Mouse (Mus musculus) thymus, adult 2 months (tissue): ENCODE results near the gene Bsn. TPM values are rescaled to one million over a fixed set of nuclear protein-coding genes. Genes with fewer than 3 reads are reported as not detected.

ENCODE experiments used
- DNase-seq: peaks from one replicate; pipeline ENCODE4 v3.0.0; 2021
- H3K27ac ChIP-seq: fragments of 200-500 bp; 2 replicates; pipeline ENCODE4 v1.5.1; 2012; ENCODE audit warnings: low read length, control low read depth; ENCODE audit not compliant: control insufficient read depth, insufficient read depth
- H3K27me3 ChIP-seq: fragments of 200-500 bp; 2 replicates; pipeline ENCODE4 v1.6.1; 2012; ENCODE audit warnings: mild to moderate bottlenecking, low read length, moderate library complexity, mixed read lengths; ENCODE audit not compliant: control insufficient read depth, insufficient read depth
- H3K36me3 ChIP-seq: fragments of 200-500 bp; 2 replicates; pipeline ENCODE4 v1.6.1; 2012; ENCODE audit warnings: mild to moderate bottlenecking, low read length, moderate library complexity; ENCODE audit not compliant: control insufficient read depth, insufficient read depth
- H3K4me1 ChIP-seq: fragments of 200-500 bp; replicated peaks from 2 replicates; pipeline ENCODE4 v1.6.1; 2012; ENCODE audit warnings: low read length; ENCODE audit not compliant: control insufficient read depth, insufficient read depth
- H3K4me3 ChIP-seq: fragments of 200-500 bp; 2 replicates; pipeline ENCODE4 v1.5.1; 2012; ENCODE audit warnings: mild to moderate bottlenecking, low read length, control low read depth, moderate library complexity; ENCODE audit not compliant: control insufficient read depth, insufficient read depth
- CTCF ChIP-seq: fragments of 200-500 bp; IDR thresholded peaks from 2 replicates; pipeline ENCODE4 v1.5.1; 2012; ENCODE audit warnings: mild to moderate bottlenecking, control low read depth, low read length, moderate library complexity, borderline replicate concordance; ENCODE audit not compliant: control insufficient read depth, poor library complexity, insufficient read depth; ENCODE audit errors: extremely low read depth
- POLR2A ChIP-seq: fragments of 200-500 bp; IDR thresholded peaks from 2 replicates; pipeline ENCODE4 v1.6.1; 2012; ENCODE audit warnings: mild to moderate bottlenecking, low read length, control low read depth, moderate library complexity; ENCODE audit not compliant: control insufficient read depth, poor library complexity, insufficient read depth; ENCODE audit errors: extremely low read depth
- WGBS: fragments of 180-500 bp; shearing (Covaris S2); methylation state at CpG from one replicate; pipeline ENCODE4 v1.1.7; 2018; 5-methylcytosine and 5-hydroxymethylcytosine counted together
- polyA plus RNA-seq: library from polyadenylated mRNA; depleted of rRNA; stranded (reverse); fragments of >200 nt; gene quantifications from 2 replicates; pipeline ENCODE4 v1.2.3, GENCODE M21; 2012

The Bsn gene
- polyA plus RNA-seq, 1 experiment = 2.6 TPM

GRCm38 (mm10) chr9:108057262-108057562 is 133.0 kb downstream of the Bsn start:
- TF ChIP-seq CTCF (no peak), POLR2A (no peak)
- no peak overlapping the region for H3K4me3 ChIP-seq
- H3K36me3 ChIP-seq = peaks cover 6% of the 10 kb centered on the region; the same call in 1 of the 2 replicates
- 97% methylated on average over 5 of the region's 5 CpGs for WGBS
- peaks cover 4% of the 10 kb centered on the region for H3K4me1 ChIP-seq
- no peaks in the 10 kb centered on the region for H3K27me3 ChIP-seq
- DNase-seq = no peak
- H3K27ac ChIP-seq = no peak overlapping the region

GRCm38 (mm10) chr9:108056361-108057261 is 133.6 kb downstream of the Bsn start:
- TF ChIP-seq CTCF (no peak), POLR2A (no peak)
- Histone ChIP-seq H3K27me3 (no peaks in the 10 kb centered on the region), H3K36me3 (peaks cover 7% of the 10 kb centered on the region), H3K27ac (no peak overlapping the region), H3K4me1 (peaks cover 4% of the 10 kb centered on the region), H3K4me3 (no peak overlapping the region)
- DNase-seq = no peak
- WGBS = 97% methylated on average over 28 of the region's 28 CpGs

- 97% methylated on average over 6 of the region's 6 CpGs for WGBS
- TF ChIP-seq CTCF (no peak), POLR2A (no peak)
- H3K27ac ChIP-seq = no peak overlapping the region
- H3K36me3 ChIP-seq = peaks cover 11% of the 10 kb centered on the region
- no peaks in the 10 kb centered on the region for H3K27me3 ChIP-seq
- H3K4me3 ChIP-seq = no peak overlapping the region
- no peak for DNase-seq
- H3K4me1 ChIP-seq = peaks cover 4% of the 10 kb centered on the region
These were observed 134.4 kb downstream of the Bsn start for GRCm38 (mm10) chr9:108055661-108056237.

GRCm38 (mm10) chr9:108055061-108055460 is 135.1 kb downstream of the Bsn start:
- Histone ChIP-seq H3K4me1 (peaks cover 4% of the 10 kb centered on the region), H3K27me3 (no peaks in the 10 kb centered on the region), H3K27ac (no peak overlapping the region), H3K4me3 (no peak overlapping the region), H3K36me3 (peaks cover 11% of the 10 kb centered on the region)
- DNase-seq = no peak
- no peak for TF ChIP-seq POLR2A
- TF ChIP-seq CTCF = no peak
- 54% methylated on average over 1 of the region's 1 CpGs for WGBS

GRCm38 (mm10) chr9:108054331-108055040 is 135.7 kb downstream of the Bsn start:
- peaks cover 11% of the 10 kb centered on the region for H3K36me3 ChIP-seq
- no peak for DNase-seq
- peaks cover 9% of the 10 kb centered on the region for H3K4me1 ChIP-seq
- no peaks in the 10 kb centered on the region for H3K27me3 ChIP-seq
- H3K27ac ChIP-seq = no peak overlapping the region
- no peak overlapping the region for H3K4me3 ChIP-seq
- no peak for TF ChIP-seq CTCF
- TF ChIP-seq POLR2A = no peak
- WGBS = 95% methylated on average over 22 of the region's 22 CpGs

GRCm38 (mm10) chr9:108053665-108054225 is 136.4 kb downstream of the Bsn start:
- 95% methylated on average over 15 of the region's 15 CpGs for WGBS

More at GRCm38 (mm10) chr9:108053665-108054225, 136.4 kb downstream of the Bsn start:
- H3K27ac ChIP-seq = no peak overlapping the region
- H3K27me3 ChIP-seq = no peaks in the 10 kb centered on the region
- no peak overlapping the region for H3K4me3 ChIP-seq
- H3K36me3 ChIP-seq = peaks cover 11% of the 10 kb centered on the region
- TF ChIP-seq CTCF = no peak
- TF ChIP-seq POLR2A = no peak
- no peak for DNase-seq
- H3K4me1 ChIP-seq = peaks cover 10% of the 10 kb centered on the region
